Mouse (Mus musculus): Measurements from ENCODE around the gene H2-Q6.
"Not testable (repeated sequence)": the region's sequence is repeated elsewhere in the genome, so short reads cannot be mapped to it uniquely, and the experiment has no call there.

The H2-Q6 gene

GRCm38 (mm10) chr17:35424624-35425416 is at the start of gene H2-Q6:
Gene H2-Q6 (plus strand): TSS chr17:35424850.
- DNase-seq (ENCODE audit: low read depth, low spot score): peak; percentile 52

- peak; percentile 78 for DNase-seq (ENCODE audit: low read depth, low spot score)
Observed at GRCm38 (mm10) chr17:35379369-35379728, 45.3 kb upstream of the H2-Q6 start, which contains the start of gene H2-Q4. Gene H2-Q4 (plus strand): TSS chr17:35379617.

GRCm38 (mm10) chr17:35379729-35380451 is 44.8 kb upstream of the H2-Q6 start:
- peak; percentile 26 for DNase-seq (ENCODE audit: low read depth, low spot score)

GRCm38 (mm10) chr17:35389796-35390195 is 34.9 kb upstream of the H2-Q6 start:
- DNase-seq (ENCODE audit: low read depth, low spot score): peak; percentile 11

GRCm38 (mm10) chr17:35392671-35393070 is 32.0 kb upstream of the H2-Q6 start:
- not testable (repeated sequence) for DNase-seq (ENCODE audit: low read depth, low spot score)

- not testable (repeated sequence) for DNase-seq (ENCODE audit: low read depth, low spot score)
Observed at GRCm38 (mm10) chr17:35393864-35394800, 30.5 kb upstream of the H2-Q6 start.

GRCm38 (mm10) chr17:35396956-35397355 is 27.7 kb upstream of the H2-Q6 start:
- DNase-seq (ENCODE audit: low read depth, low spot score): not testable (repeated sequence)

- DNase-seq (ENCODE audit: low read depth, low spot score): not testable (repeated sequence)
Observed at GRCm38 (mm10) chr17:35413057-35413456, 11.6 kb upstream of the H2-Q6 start.

- not testable (repeated sequence) for DNase-seq (ENCODE audit: low read depth, low spot score)
Observed at GRCm38 (mm10) chr17:35415273-35416129, 9.1 kb upstream of the H2-Q6 start.

- DNase-seq (ENCODE audit: low read depth, low spot score): no peak
Observed at GRCm38 (mm10) chr17:35418772-35419171, 5.9 kb upstream of the H2-Q6 start.

- not testable (repeated sequence) for DNase-seq (ENCODE audit: low read depth, low spot score)
Observed at GRCm38 (mm10) chr17:35419564-35419963, 5.1 kb upstream of the H2-Q6 start.

GRCm38 (mm10) chr17:35420206-35420810 is 4.3 kb upstream of the H2-Q6 start:
- DNase-seq (ENCODE audit: low read depth, low spot score): peak; percentile 35

- DNase-seq (ENCODE audit: low read depth, low spot score): not testable (repeated sequence)
Observed at GRCm38 (mm10) chr17:35421331-35421730, 3.3 kb upstream of the H2-Q6 start.

GRCm38 (mm10) chr17:35422360-35422759 is 2.3 kb upstream of the H2-Q6 start:
- DNase-seq (ENCODE audit: low read depth, low spot score): not testable (repeated sequence)

- DNase-seq (ENCODE audit: low read depth, low spot score): not testable (repeated sequence)
Observed at GRCm38 (mm10) chr17:35423131-35423810, 1.4 kb upstream of the H2-Q6 start.

- DNase-seq (ENCODE audit: low read depth, low spot score): not testable (repeated sequence)
Observed at GRCm38 (mm10) chr17:35424106-35424505, 544 bp upstream of the H2-Q6 start.

- DNase-seq (ENCODE audit: low read depth, low spot score): not testable (repeated sequence)
Observed at GRCm38 (mm10) chr17:35425474-35425873, 824 bp downstream of the H2-Q6 start.

- DNase-seq (ENCODE audit: low read depth, low spot score): not testable (repeated sequence)
Observed at GRCm38 (mm10) chr17:35428883-35429282, 4.2 kb downstream of the H2-Q6 start.

GRCm38 (mm10) chr17:35430671-35431070 is 6.0 kb downstream of the H2-Q6 start:
- not testable (repeated sequence) for DNase-seq (ENCODE audit: low read depth, low spot score)

All from mesoderm, embryonic 11.5 days (tissue).